Mouse (Mus musculus) heart, adult 2 months (tissue): ENCODE data around the gene Tbc1d22a. TPM values are rescaled to one million over a fixed set of nuclear protein-coding genes. Genes with fewer than 3 reads are reported as not detected.

Source experiments
- DNase-seq, 2 experiments: peaks; one replicate each; pipeline ENCODE4 v3.0.0; 2021
- H3K27ac ChIP-seq: fragments of 200-600 bp; 2 replicates; pipeline ENCODE4 v1.8.1; 2022
- H3K27me3 ChIP-seq: fragments of 200-500 bp; 2 replicates; pipeline ENCODE4 v1.6.1; 2012; ENCODE audit warnings: mild to moderate bottlenecking, low read length, inconsistent platforms, mixed read lengths; ENCODE audit not compliant: control insufficient read depth, insufficient read depth
- H3K36me3 ChIP-seq: fragments of 200-500 bp; 2 replicates; pipeline ENCODE4 v1.6.1; 2012; ENCODE audit warnings: low read length, inconsistent platforms; ENCODE audit not compliant: control insufficient read depth, insufficient read depth
- H3K4me1 ChIP-seq: fragments of 200-500 bp; 2 replicates; pipeline ENCODE4 v1.6.1; 2011; ENCODE audit warnings: low read length; ENCODE audit not compliant: control insufficient read depth, insufficient read depth
- H3K4me3 ChIP-seq: fragments of 200-600 bp; 2 replicates; pipeline ENCODE4 v1.8.1; 2022
- H3K79me2 ChIP-seq: fragments of 200-500 bp; replicated peaks from 2 replicates; pipeline ENCODE4 v1.6.1; 2012; ENCODE audit warnings: mild to moderate bottlenecking, inconsistent platforms, low read length, moderate library complexity, mixed read lengths; ENCODE audit not compliant: control insufficient read depth, insufficient read depth
- H3K9ac ChIP-seq: fragments of 200-500 bp; 2 replicates; pipeline ENCODE4 v1.6.1; 2012; ENCODE audit warnings: low read depth, mild to moderate bottlenecking, control low read depth, inconsistent platforms, low read length, mixed read lengths
- CTCF ChIP-seq: fragments of 200-600 bp; IDR thresholded peaks from 2 replicates; pipeline ENCODE4 v1.8.1; 2022; ENCODE audit warnings: antibody characterized with exemption, mild to moderate bottlenecking, moderate library complexity
- EP300 ChIP-seq: fragments of 200-500 bp; IDR thresholded peaks from 2 replicates; pipeline ENCODE4 v1.6.1; 2011; ENCODE audit warnings: low read depth, low read length, control low read depth; ENCODE audit not compliant: insufficient read depth
- POLR2A ChIP-seq: fragments of 200-500 bp; IDR thresholded peaks from 2 replicates; pipeline ENCODE4 v1.6.1; 2011; ENCODE audit warnings: mild to moderate bottlenecking, low read depth, low read length, control low read depth; ENCODE audit not compliant: insufficient read depth
- WGBS: fragments of 180-500 bp; shearing (Covaris S2); methylation state at CpG from one replicate; pipeline ENCODE4 v1.1.7; 2018; 5-methylcytosine and 5-hydroxymethylcytosine counted together
- intact Hi-C: fragments of 180-260 bp; cut with DNase I; formaldehyde crosslinking; loops from one replicate; pipeline ENCODE4 v1.15.1; 2025
- polyA plus RNA-seq: library from polyadenylated mRNA; depleted of rRNA; stranded (reverse); fragments of >200 nt; gene quantifications from 2 replicates; pipeline ENCODE4 v1.2.3, GENCODE M21; 2012
- total RNA-seq, 2 experiments: library from RNA; stranded (reverse); gene quantifications; 2 replicates each; pipeline ENCODE4 v1.2.3; 2021

Tbc1d22a gene
- total and polyA plus RNA-seq, 3 experiments, result 21.8 to 25.6 (median 23.2) TPM

- TF ChIP-seq CTCF (peak; percentile 22; the same call in 1 of the 2 replicates), POLR2A (no peak), EP300 (no peak)
- peak in 1 of 2 experiments; percentile 26 for DNase-seq
- peak overlapping the region; percentile 33 for H3K27ac ChIP-seq
- H3K79me2 ChIP-seq, result no peaks in the 10 kb centered on the region
- intact Hi-C loops, result no loop called here
- H3K9ac ChIP-seq, result no peak overlapping the region
- H3K36me3 ChIP-seq, result no peaks in the 10 kb centered on the region
- peaks cover 4% of the 10 kb centered on the region; the same call in 1 of the 2 replicates for H3K4me1 ChIP-seq
- no peak overlapping the region for H3K4me3 ChIP-seq
- no peaks in the 10 kb centered on the region for H3K27me3 ChIP-seq
- WGBS, result 36% methylated on average over 13 of the region's 13 CpGs
Measured at GRCm38 (mm10) chr15:86478685-86479502, 264.6 kb downstream of the Tbc1d22a start.

GRCm38 (mm10) chr15:86482362-86482761 lies 268.1 kb downstream of the Tbc1d22a start:
- Histone ChIP-seq H3K4me1 (peaks cover 6% of the 10 kb centered on the region; the same call in 1 of the 2 replicates), H3K4me3 (no peak overlapping the region), H3K79me2 (no peaks in the 10 kb centered on the region), H3K27me3 (no peaks in the 10 kb centered on the region), H3K36me3 (no peaks in the 10 kb centered on the region), H3K9ac (no peak overlapping the region), H3K27ac (no peak overlapping the region)
- TF ChIP-seq CTCF, result no peak
- TF ChIP-seq POLR2A, result no peak
- TF ChIP-seq EP300, result no peak
- DNase-seq, result no peak
- intact Hi-C loops, result no loop called here
- 84% methylated on average over 5 of the region's 5 CpGs for WGBS

- H3K27me3 ChIP-seq, result no peaks in the 10 kb centered on the region
- 63% methylated on average over 6 of the region's 6 CpGs for WGBS
Measured at GRCm38 (mm10) chr15:86485815-86486214, 271.6 kb downstream of the Tbc1d22a start.

GRCm38 (mm10) chr15:86487359-86487758 lies 273.1 kb downstream of the Tbc1d22a start:
- Histone ChIP-seq H3K79me2 (no peaks in the 10 kb centered on the region), H3K4me1 (peaks cover 1% of the 10 kb centered on the region; the same call in 1 of the 2 replicates), H3K27ac (no peak overlapping the region), H3K9ac (no peak overlapping the region), H3K27me3 (no peaks in the 10 kb centered on the region), H3K4me3 (no peak overlapping the region), H3K36me3 (no peaks in the 10 kb centered on the region)
- no peak for TF ChIP-seq CTCF
- TF ChIP-seq POLR2A, result no peak
- no peak for TF ChIP-seq EP300
- WGBS, result 77% methylated on average over 5 of the region's 5 CpGs
- intact Hi-C loops, result no loop called here
- no peak for DNase-seq

More at GRCm38 (mm10) chr15:86485815-86486214, 271.6 kb downstream of the Tbc1d22a start:
- intact Hi-C loops, result no loop called here
- Histone ChIP-seq H3K79me2 (no peaks in the 10 kb centered on the region), H3K9ac (no peak overlapping the region), H3K4me3 (no peak overlapping the region), H3K27ac (no peak overlapping the region), H3K4me1 (peaks cover 1% of the 10 kb centered on the region; the same call in 1 of the 2 replicates), H3K36me3 (no peaks in the 10 kb centered on the region)
- DNase-seq, result no peak
- TF ChIP-seq EP300, result no peak
- TF ChIP-seq CTCF, result no peak
- TF ChIP-seq POLR2A, result no peak

GRCm38 (mm10) chr15:86491434-86492099 lies 277.3 kb downstream of the Tbc1d22a start:
- Histone ChIP-seq H3K9ac (no peak overlapping the region), H3K4me3 (no peak overlapping the region), H3K36me3 (no peaks in the 10 kb centered on the region), H3K79me2 (no peaks in the 10 kb centered on the region), H3K27me3 (no peaks in the 10 kb centered on the region), H3K4me1 (no peaks in the 10 kb centered on the region; the same call in 1 of the 2 replicates), H3K27ac (no peak overlapping the region)
- intact Hi-C loops, result no loop called here
- 92% methylated on average over 12 of the region's 12 CpGs for WGBS
- TF ChIP-seq EP300 (no peak), CTCF (no peak), POLR2A (no peak)
- DNase-seq, result no peak

GRCm38 (mm10) chr15:86492636-86493035 lies 278.4 kb downstream of the Tbc1d22a start:
- DNase-seq, result no peak
- no peaks in the 10 kb centered on the region for H3K27me3 ChIP-seq

More at GRCm38 (mm10) chr15:86492636-86493035, 278.4 kb downstream of the Tbc1d22a start:
- H3K27ac ChIP-seq, result no peak overlapping the region
- H3K9ac ChIP-seq, result no peak overlapping the region
- intact Hi-C loops, result no loop called here
- no peaks in the 10 kb centered on the region for H3K79me2 ChIP-seq
- TF ChIP-seq EP300, result no peak
- no peak for TF ChIP-seq CTCF
- no peak for TF ChIP-seq POLR2A
- 83% methylated on average over 5 of the region's 5 CpGs for WGBS
- H3K36me3 ChIP-seq, result no peaks in the 10 kb centered on the region
- H3K4me1 ChIP-seq, result no peaks in the 10 kb centered on the region
- H3K4me3 ChIP-seq, result no peak overlapping the region
